Mouse (Mus musculus) B cell, adult 62 days (primary cell): ENCODE measurements around the gene Ms4a6d. TPM values are rescaled to one million over a fixed set of nuclear protein-coding genes. Genes with fewer than 3 reads are reported as not detected.

Experiments used
- total RNA-seq: library from RNA; stranded (reverse); gene quantifications from 4 replicates; pipeline ENCODE4 v1.2.4, GENCODE M21; 2023

Ms4a6d gene
- 2.6 to 3.6 TPM (median 3.3 TPM) in 4 replicates for total RNA-seq

DNA sequence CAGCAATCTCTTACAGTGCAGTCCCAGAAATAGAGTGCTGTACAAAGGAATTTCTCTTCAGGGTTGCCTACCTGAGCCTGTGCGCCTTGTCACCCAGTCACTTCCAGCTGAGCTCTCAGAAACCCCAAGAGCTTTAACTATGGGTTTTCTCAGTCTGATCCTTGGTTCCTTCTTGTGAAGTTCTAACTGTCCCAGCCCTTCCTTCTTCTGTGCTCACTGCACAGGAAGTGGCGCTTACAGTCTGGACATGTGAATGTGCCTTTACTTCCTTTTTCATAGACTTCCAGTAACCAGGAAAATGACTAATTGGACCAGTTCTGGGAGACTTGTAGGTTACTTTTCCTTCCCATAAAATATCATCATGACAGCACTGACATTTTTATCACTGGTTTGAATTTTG, at the start of gene Ms4a6d:
Gene Ms4a6d (minus strand): TSS at position 247 of the 400 bp plus-strand sequence.

DNA sequence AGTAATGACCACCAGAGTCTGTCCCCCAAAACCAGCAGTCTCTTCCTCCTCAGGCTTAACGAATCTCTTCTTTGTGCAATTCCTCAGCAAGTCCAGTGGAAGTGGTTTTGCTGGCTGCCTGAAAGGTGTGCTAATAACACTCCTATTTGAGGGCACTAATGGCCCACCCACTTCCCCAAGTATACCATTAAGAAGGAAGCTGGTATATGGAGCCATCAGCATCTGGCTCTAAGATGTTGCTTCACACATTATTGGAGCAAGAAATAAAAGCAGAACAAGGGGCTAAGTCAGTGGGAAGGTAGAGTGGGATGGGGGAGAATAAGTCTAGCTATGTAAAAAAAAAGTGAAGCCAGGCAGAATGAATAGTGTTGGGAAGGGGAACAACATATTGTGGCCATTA, 36.1 kb upstream of the Ms4a6d start, which contains the start of gene Ms4a3:
Gene Ms4a3 (minus strand): TSS at position 120 of the 400 bp plus-strand sequence.

DNA sequence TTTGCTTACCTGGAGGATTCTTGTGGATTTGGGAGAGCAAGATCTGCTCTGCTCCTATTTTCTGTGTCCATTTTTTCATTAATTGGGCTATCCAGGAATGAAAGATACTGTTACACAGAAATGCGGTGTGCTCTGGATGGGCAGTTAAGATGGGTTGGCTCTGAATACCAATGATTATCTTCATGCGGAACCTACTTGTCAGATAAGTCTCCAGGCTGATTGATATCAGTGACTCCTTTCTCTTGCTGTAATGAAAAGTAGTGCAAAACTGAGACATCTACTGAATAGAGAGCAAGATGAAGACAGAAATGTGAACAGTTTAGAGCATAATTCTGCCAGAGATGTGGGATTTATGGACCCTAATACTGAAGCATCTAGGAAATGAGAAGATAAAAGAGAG, 18.9 kb upstream of the Ms4a6d start, which contains the start of gene Ms4a2:
Gene Ms4a2 (minus strand): TSS at position 169 of the 400 bp plus-strand sequence.

Other genes with a start within 250 kb of the Ms4a6d start
- gene Ms4a4a, start 229.3 kb downstream of the Ms4a6d start, total RNA-seq, result 1.0 to 1.5 TPM (median 1.2 TPM) in 4 replicates
- 170 to 195 TPM (median 183 TPM) in 4 replicates for gene Ms4a4c, start 200.1 kb downstream of the Ms4a6d start, total RNA-seq
- 16.3 to 21.1 TPM (median 18.4 TPM) in 4 replicates for gene Ms4a4b, start 161.3 kb downstream of the Ms4a6d start, total RNA-seq
- 15.3 to 23.6 TPM (median 17.7 TPM) in 4 replicates for gene Ms4a6c, start 135.5 kb downstream of the Ms4a6d start, total RNA-seq
- 187 to 210 TPM (median 201 TPM) in 4 replicates for gene Gm8369, start 118.9 kb downstream of the Ms4a6d start, total RNA-seq
- 70.8 to 89.5 TPM (median 81.5 TPM) in 4 replicates for gene Ms4a6b, start 88.3 kb downstream of the Ms4a6d start, total RNA-seq
- 0.51 TPM in 1 of 4 replicates, not detected in the others for gene Ms4a4d, start 68.0 kb downstream of the Ms4a6d start, total RNA-seq
- gene Ms4a2, start 18.9 kb upstream of the Ms4a6d start, total RNA-seq, result not detected in 4 replicates
- gene Ms4a3, start 36.0 kb upstream of the Ms4a6d start, total RNA-seq, result not detected in 4 replicates
- not detected in 4 replicates for gene Oosp2, start 55.7 kb upstream of the Ms4a6d start, total RNA-seq
- gene Oosp1, start 86.3 kb upstream of the Ms4a6d start, total RNA-seq, result 1.4 to 3.7 TPM (median 1.9 TPM) in 4 replicates
- gene Oosp3, start 92.2 kb upstream of the Ms4a6d start, total RNA-seq, result not detected in 4 replicates
- not detected in 4 replicates for gene Gif, start 142.7 kb upstream of the Ms4a6d start, total RNA-seq
- 28.4 to 34.4 TPM (median 30.1 TPM) in 4 replicates for gene Mrpl16, start 165.5 kb upstream of the Ms4a6d start, total RNA-seq
- 0.39 to 1.0 TPM (median 0.71 TPM) in 4 replicates for gene Stx3, start 214.6 kb upstream of the Ms4a6d start, total RNA-seq
- not detected in 4 replicates for gene Olfr1417, start 234.4 kb upstream of the Ms4a6d start, total RNA-seq